Comparison of ENCODE assay signal across 11 mouse cellular contexts in genomic region chr11:22719570-22719969, GRCm38 (mm10).
DNase-seq lines count a peak whose midpoint lies in the region; ATAC-seq and TF ChIP-seq lines count a peak whose summit lies in the region.
"Had no signal": no experiment of that assay in that cellular context is flagged by ENCODE, and none has a peak within 500 bp of the region (broad histone marks: within the 10 kb centered on the region; RNA-seq: fewer than 3 reads in every experiment).

No protein-coding gene starts in this region.

- H3K36me3 ChIP-seq in lung, postnatal 0 days (ENCODE audit: insufficient read depth, low read length) = no peaks in the 10 kb centered on the region
- H3K36me3 ChIP-seq in stomach, embryonic 15.5 days = no peaks in the 10 kb centered on the region
- H3K36me3 ChIP-seq: midbrain, embryonic 10.5 days had no signal

- H3K27ac ChIP-seq in lung, postnatal 0 days (ENCODE audit: low read length) = no peak overlapping the region
- H3K27ac ChIP-seq in stomach, embryonic 15.5 days = no peak overlapping the region
- H3K27ac ChIP-seq: midbrain, embryonic 10.5 days had no signal

- no peak overlapping the region for H3K4me2 ChIP-seq in lung, postnatal 0 days (replicated peaks; ENCODE audit: low read depth, low read length)
- no peak overlapping the region for H3K4me2 ChIP-seq in stomach, embryonic 15.5 days

- no peaks in the 10 kb centered on the region for H3K9me3 ChIP-seq in lung, postnatal 0 days (ENCODE audit: low read length)
- no peaks in the 10 kb centered on the region for H3K9me3 ChIP-seq in stomach, embryonic 15.5 days
- H3K9me3 ChIP-seq: midbrain, embryonic 10.5 days had no signal

- no peak overlapping the region for H3K9ac ChIP-seq in lung, postnatal 0 days (replicated peaks; ENCODE audit: low read depth)
- H3K9ac ChIP-seq in stomach, embryonic 15.5 days = no peak overlapping the region

- H3K27me3 ChIP-seq in lung, postnatal 0 days (replicated peaks; ENCODE audit: insufficient read depth, low read length) = no peaks in the 10 kb centered on the region
- no peaks in the 10 kb centered on the region for H3K27me3 ChIP-seq in stomach, embryonic 15.5 days (replicated peaks)

- H3K4me3 ChIP-seq in lung, postnatal 0 days (ENCODE audit: low read depth, low read length) = no peak overlapping the region
- H3K4me3 ChIP-seq in stomach, embryonic 15.5 days (replicated peaks) = no peak overlapping the region
- H3K4me3 ChIP-seq: midbrain, embryonic 10.5 days had no signal

- peak; percentile 43 for ATAC-seq in lung, postnatal 0 days
- peak; percentile 66 for ATAC-seq in stomach, embryonic 15.5 days (ENCODE audit: insufficient read depth, low FRiP score, low read depth)
- ATAC-seq: CD4-positive, CD25-positive, alpha-beta regulatory T cell, adult 4 months had no signal

- H3K4me1 ChIP-seq in lung, postnatal 0 days (ENCODE audit: insufficient read depth, low read depth, low read length) = no peaks in the 10 kb centered on the region
- no peaks in the 10 kb centered on the region for H3K4me1 ChIP-seq in stomach, embryonic 15.5 days
- H3K4me1 ChIP-seq: midbrain, embryonic 10.5 days had no signal

- no peak for TF ChIP-seq CTCF in lung, postnatal 0 days (IDR thresholded peaks at IDR 0.05)

- 39% methylated on average over 4 of the region's 4 CpGs for WGBS in lung, postnatal 0 days
- WGBS in stomach, embryonic 15.5 days = 44% methylated on average over 4 of the region's 4 CpGs

- TF ChIP-seq EP300 in lung, postnatal 0 days (IDR thresholded peaks at IDR 0.05) = no peak

- peak; percentile 27 for DNase-seq in embryo, embryonic 10 days (ENCODE audit: low spot score)
- DNase-seq in embryo, embryonic 9.5 days (ENCODE audit: extremely low spot score) = no peak
- peak; percentile 20 for DNase-seq in lung, postnatal 0 days (ENCODE audit: low spot score)
- DNase-seq in lung, postnatal 4 days = no peak
- DNase-seq in layer of hippocampus, adult 11-12 months (ENCODE audit: low spot score) = peak; percentile 14
- no peak for DNase-seq in thymus, postnatal 25 days
- DNase-seq in spleen, postnatal 4 days (ENCODE audit: low spot score in 2 of 2) = no peak
- DNase-seq: heart, postnatal 36 days had no signal

Comparison
In these comparisons a context has a peak if more than half of its experiments do, and no peak if none do; other contexts are left out.
1. DNase-seq: peak in embryo, embryonic 10 days (single experiment), lung, postnatal 0 days (single experiment) and layer of hippocampus, adult 11-12 months (single experiment); none in embryo, embryonic 9.5 days (single experiment), lung, postnatal 4 days (0 of 2), thymus, postnatal 25 days (single experiment) and spleen, postnatal 4 days (0 of 2).